Mouse (Mus musculus): ENCODE data around the gene Figla.

Gene Figla

GRCm38 (mm10) chr6:86028150-86028549 is 12.2 kb downstream of the Figla start:
- DNase-seq (ENCODE audit: extremely low read depth, low read depth, low spot score), result no peak

GRCm38 (mm10) chr6:86028601-86029322 is 12.8 kb downstream of the Figla start, which contains the start of gene Add2:
Gene Add2 (plus strand): TSS chr6:86028681.
- DNase-seq (ENCODE audit: extremely low read depth, low read depth, low spot score), result no peak

GRCm38 (mm10) chr6:86029323-86029713 is 13.3 kb downstream of the Figla start:
- no peak for DNase-seq (ENCODE audit: extremely low read depth, low read depth, low spot score)

GRCm38 (mm10) chr6:86031527-86031926 is 15.6 kb downstream of the Figla start:
- no peak for DNase-seq (ENCODE audit: extremely low read depth, low read depth, low spot score)

GRCm38 (mm10) chr6:86033635-86034034 is 17.7 kb downstream of the Figla start:
- no peak for DNase-seq (ENCODE audit: extremely low read depth, low read depth, low spot score)

GRCm38 (mm10) chr6:86038901-86039300 is 22.9 kb downstream of the Figla start:
- no peak for DNase-seq (ENCODE audit: extremely low read depth, low read depth, low spot score)

GRCm38 (mm10) chr6:86040140-86040539 is 24.2 kb downstream of the Figla start:
- no peak for DNase-seq (ENCODE audit: extremely low read depth, low read depth, low spot score)

GRCm38 (mm10) chr6:86047510-86047909 is 31.5 kb downstream of the Figla start:
- DNase-seq (ENCODE audit: extremely low read depth, low read depth, low spot score), result no peak

- DNase-seq (ENCODE audit: extremely low read depth, low read depth, low spot score), result no peak
These were observed 32.5 kb downstream of the Figla start for GRCm38 (mm10) chr6:86048509-86048908.

GRCm38 (mm10) chr6:86050586-86051268 is 34.8 kb downstream of the Figla start:
- DNase-seq (ENCODE audit: extremely low read depth, low read depth, low spot score), result peak; percentile 5

- DNase-seq (ENCODE audit: extremely low read depth, low read depth, low spot score), result no peak
These were observed 36.1 kb downstream of the Figla start for GRCm38 (mm10) chr6:86052032-86052459.

GRCm38 (mm10) chr6:86052556-86052955 is 36.6 kb downstream of the Figla start:
- no peak for DNase-seq (ENCODE audit: extremely low read depth, low read depth, low spot score)

GRCm38 (mm10) chr6:86053099-86053498 is 37.1 kb downstream of the Figla start:
- no peak for DNase-seq (ENCODE audit: extremely low read depth, low read depth, low spot score)

GRCm38 (mm10) chr6:86053594-86053993 is 37.6 kb downstream of the Figla start:
- DNase-seq (ENCODE audit: extremely low read depth, low read depth, low spot score), result no peak

GRCm38 (mm10) chr6:86058475-86058874 is 42.5 kb downstream of the Figla start:
- DNase-seq (ENCODE audit: extremely low read depth, low read depth, low spot score), result no peak

- DNase-seq (ENCODE audit: extremely low read depth, low read depth, low spot score), result no peak
These were observed 43.3 kb downstream of the Figla start for GRCm38 (mm10) chr6:86059151-86059853.

- no peak for DNase-seq (ENCODE audit: extremely low read depth, low read depth, low spot score)
These were observed 44.2 kb downstream of the Figla start for GRCm38 (mm10) chr6:86060170-86060569.

GRCm38 (mm10) chr6:86062226-86062625 is 46.3 kb downstream of the Figla start:
- no peak for DNase-seq (ENCODE audit: extremely low read depth, low read depth, low spot score)

GRCm38 (mm10) chr6:86062684-86063083 is 46.7 kb downstream of the Figla start:
- DNase-seq (ENCODE audit: extremely low read depth, low read depth, low spot score), result no peak

GRCm38 (mm10) chr6:86064318-86065016 is 48.5 kb downstream of the Figla start:
- no peak for DNase-seq (ENCODE audit: extremely low read depth, low read depth, low spot score)

- DNase-seq (ENCODE audit: extremely low read depth, low read depth, low spot score), result no peak
These were observed 50.8 kb downstream of the Figla start for GRCm38 (mm10) chr6:86066727-86067126.
